Mouse (Mus musculus) stomach, postnatal 0 days (tissue): ENCODE data around the gene Cisd3. TPM values are rescaled to one million over a fixed set of nuclear protein-coding genes. Genes with fewer than 3 reads are reported as not detected.
A peak's percentile ranks its signal among the peaks of the same experiment; 100 is the strongest.

Source experiments
- ATAC-seq: fragments of 200-750 bp; cut with Nextera tagmentation; 2 replicates; pipeline ENCODE4 v1.8.0; 2017; ENCODE audit not compliant: low FRiP score, low TSS enrichment
- DNase-seq: peaks from one replicate; pipeline ENCODE4 v3.0.0-alpha.2; 2016; ENCODE audit warnings: low spot score
- H3K27ac ChIP-seq: fragments of 300-500 bp; sonication (generic); replicated peaks from 2 replicates; pipeline ENCODE4 v1.5.1; 2014; ENCODE audit warnings: mild to moderate bottlenecking, control low read depth
- H3K27me3 ChIP-seq: fragments of 300-500 bp; sonication (generic); 2 replicates; pipeline ENCODE4 v1.6.1; 2014; ENCODE audit warnings: low read length; ENCODE audit not compliant: control insufficient read depth, insufficient read depth
- H3K36me3 ChIP-seq: fragments of 300-500 bp; sonication (generic); 2 replicates; pipeline ENCODE4 v1.6.1; 2014; ENCODE audit warnings: low read length, mixed read lengths; ENCODE audit not compliant: control insufficient read depth, insufficient read depth
- H3K4me1 ChIP-seq: fragments of 300-500 bp; sonication (generic); replicated peaks from 2 replicates; pipeline ENCODE4 v1.6.1; 2014; ENCODE audit warnings: antibody characterized with exemption; ENCODE audit not compliant: control insufficient read depth, insufficient read depth
- H3K4me2 ChIP-seq: fragments of 300-500 bp; sonication (generic); replicated peaks from 2 replicates; pipeline ENCODE4 v1.6.1; 2014; ENCODE audit warnings: low read depth, mild to moderate bottlenecking, control low read depth, moderate library complexity
- H3K4me3 ChIP-seq: fragments of 300-500 bp; sonication (generic); 2 replicates; pipeline ENCODE4 v1.5.1; 2014; ENCODE audit warnings: low read depth, low read length, control low read depth
- H3K9ac ChIP-seq: fragments of 300-500 bp; sonication (generic); 2 replicates; pipeline ENCODE4 v1.6.1; 2014; ENCODE audit warnings: mild to moderate bottlenecking, low read length, control low read depth, mixed read lengths
- H3K9me3 ChIP-seq: fragments of 300-500 bp; sonication (generic); 2 replicates; pipeline ENCODE4 v1.6.1; 2016; ENCODE audit warnings: low read length; ENCODE audit not compliant: control insufficient read depth
- CTCF ChIP-seq: IDR thresholded peaks from 2 replicates; pipeline ENCODE4 v1.5.1; 2016; ENCODE audit warnings: antibody characterized with exemption, low read depth, mild to moderate bottlenecking, moderate library complexity
- EP300 ChIP-seq: optimal IDR thresholded peaks from 2 replicates; pipeline ENCODE3; 2016; ENCODE audit warnings: antibody characterized with exemption
- WGBS: fragments of 180-500 bp; shearing (Covaris S2); extraction: QIAGEN DNeasy Blood & Tissue Kit; methylation state at CpG from one replicate; pipeline ENCODE4 v1.1.7; 2014; 5-methylcytosine and 5-hydroxymethylcytosine counted together
- polyA plus RNA-seq: library from polyadenylated mRNA; unstranded; fragments of >200 nt; fragmentation: Nextera tagmentation; extraction: Ambion mirVana; gene quantifications from 2 replicates; pipeline ENCODE4 v1.2.1, GENCODE M21; 2015

Gene Cisd3
- polyA plus RNA-seq, 1 experiment from 2014 or later: 44.2 TPM

DNA sequence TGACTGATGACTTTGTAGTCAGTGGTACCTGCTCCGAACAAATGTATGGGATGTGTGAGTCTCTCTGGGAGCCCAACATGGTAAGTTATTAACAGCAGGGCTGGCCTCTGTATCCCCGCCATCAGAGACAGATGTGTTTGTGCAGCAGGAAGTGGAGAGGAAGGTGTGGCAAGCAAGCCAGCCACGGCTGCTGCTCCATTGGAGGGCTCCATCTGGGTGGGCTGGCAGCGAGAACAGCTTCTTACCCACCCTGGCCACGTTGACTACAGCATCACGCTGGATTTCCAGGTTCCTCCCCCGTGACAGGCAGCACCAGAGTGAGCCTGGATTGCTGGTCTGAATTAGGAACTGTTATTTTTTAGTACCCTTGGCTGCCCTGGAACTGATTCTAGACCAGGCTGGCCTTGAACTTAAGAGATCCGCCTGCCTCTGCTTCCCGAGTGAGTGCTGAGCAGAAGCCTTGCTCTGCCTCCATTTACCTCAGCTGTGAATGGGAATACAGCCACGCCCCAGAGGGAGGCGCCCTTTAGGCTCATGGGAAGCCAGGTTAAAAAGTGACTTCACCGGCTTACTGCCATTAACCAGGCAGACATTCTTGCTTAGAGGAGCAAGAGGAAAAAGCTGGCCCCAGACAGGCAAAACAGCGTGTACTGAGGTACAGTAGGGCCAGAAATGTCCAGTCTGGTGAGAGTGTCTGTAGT, 25.7 kb downstream of the Cisd3 start:
- no peaks in the 10 kb centered on the region for H3K4me1 ChIP-seq
- H3K4me3 ChIP-seq: no peak overlapping the region
- ATAC-seq: no peak
- peaks cover 13% of the 10 kb centered on the region; the same call in 1 of the 2 replicates for H3K36me3 ChIP-seq
- H3K9me3 ChIP-seq: no peaks in the 10 kb centered on the region
- DNase-seq: no peak
- no peaks in the 10 kb centered on the region for H3K27me3 ChIP-seq
- H3K27ac ChIP-seq: no peak overlapping the region
- H3K9ac ChIP-seq: no peak overlapping the region
- no peak overlapping the region for H3K4me2 ChIP-seq
- WGBS: 74% methylated on average over 13 of the region's 13 CpGs
- TF ChIP-seq CTCF (no peak), EP300 (no peak)

DNA sequence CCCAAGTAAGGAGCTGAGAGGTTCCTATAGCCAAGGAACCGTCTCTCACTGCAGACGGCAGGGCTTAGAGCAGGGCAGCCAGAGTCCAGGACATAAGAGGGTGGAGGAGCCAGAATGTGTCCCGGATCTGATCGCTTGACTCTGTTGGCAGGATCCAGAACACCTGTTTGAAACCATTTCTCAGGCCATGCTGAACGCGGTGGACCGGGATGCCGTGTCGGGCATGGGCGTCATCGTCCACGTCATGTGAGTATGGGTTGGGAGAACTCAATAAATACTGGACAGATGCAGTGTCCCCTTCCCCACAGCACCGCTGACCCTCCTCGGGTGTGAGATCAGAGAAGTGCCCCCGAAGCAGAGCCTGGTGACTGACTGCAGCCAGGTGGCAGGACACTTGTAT, 26.7 kb downstream of the Cisd3 start:
- no peak overlapping the region for H3K4me2 ChIP-seq
- TF ChIP-seq EP300 (no peak), CTCF (no peak)
- no peaks in the 10 kb centered on the region for H3K4me1 ChIP-seq
- ATAC-seq (no peak), DNase-seq (no peak)
- no peak overlapping the region for H3K4me3 ChIP-seq
- 92% methylated on average over 15 of the region's 15 CpGs for WGBS
- no peak overlapping the region for H3K9ac ChIP-seq
- H3K9me3 ChIP-seq: no peaks in the 10 kb centered on the region
- peaks cover 10% of the 10 kb centered on the region; the same call in 1 of the 2 replicates for H3K36me3 ChIP-seq
- no peaks in the 10 kb centered on the region for H3K27me3 ChIP-seq
- H3K27ac ChIP-seq: no peak overlapping the region

- TF ChIP-seq EP300 (no peak), CTCF (no peak)
- Histone ChIP-seq H3K9me3 (no peaks in the 10 kb centered on the region), H3K27me3 (no peaks in the 10 kb centered on the region), H3K4me2 (no peak overlapping the region), H3K36me3 (peaks cover 10% of the 10 kb centered on the region; the same call in 1 of the 2 replicates), H3K27ac (no peak overlapping the region), H3K4me3 (no peak overlapping the region), H3K4me1 (no peaks in the 10 kb centered on the region), H3K9ac (no peak overlapping the region)
- no peak for DNase-seq
- ATAC-seq: no peak
- WGBS: 81% methylated on average over 8 of the region's 8 CpGs
Observed at GRCm38 (mm10) chr11:97713896-97714295, 28.3 kb downstream of the Cisd3 start.

DNA sequence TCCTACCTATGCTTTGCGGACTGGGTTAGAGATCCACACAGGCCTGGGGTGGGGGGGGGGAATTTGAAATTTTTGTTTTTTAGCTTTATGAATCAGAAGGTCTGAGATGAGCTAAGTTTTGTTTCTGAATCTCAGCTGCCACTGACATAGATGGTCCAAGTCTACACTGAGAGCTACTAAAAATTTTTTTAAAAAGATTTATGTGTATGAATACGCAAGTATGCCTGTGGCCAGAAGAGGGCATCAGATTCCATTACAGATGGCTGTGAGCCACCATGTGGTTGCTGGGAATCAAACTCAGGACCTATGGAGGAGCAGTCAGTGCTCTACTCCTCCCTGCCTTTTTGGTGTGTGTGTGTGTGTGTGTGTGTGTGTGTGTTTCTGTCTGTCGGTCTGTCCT, 28.7 kb downstream of the Cisd3 start:
- TF ChIP-seq CTCF: peak; percentile 53
- no peak for TF ChIP-seq EP300
- no peak for ATAC-seq

DNA sequence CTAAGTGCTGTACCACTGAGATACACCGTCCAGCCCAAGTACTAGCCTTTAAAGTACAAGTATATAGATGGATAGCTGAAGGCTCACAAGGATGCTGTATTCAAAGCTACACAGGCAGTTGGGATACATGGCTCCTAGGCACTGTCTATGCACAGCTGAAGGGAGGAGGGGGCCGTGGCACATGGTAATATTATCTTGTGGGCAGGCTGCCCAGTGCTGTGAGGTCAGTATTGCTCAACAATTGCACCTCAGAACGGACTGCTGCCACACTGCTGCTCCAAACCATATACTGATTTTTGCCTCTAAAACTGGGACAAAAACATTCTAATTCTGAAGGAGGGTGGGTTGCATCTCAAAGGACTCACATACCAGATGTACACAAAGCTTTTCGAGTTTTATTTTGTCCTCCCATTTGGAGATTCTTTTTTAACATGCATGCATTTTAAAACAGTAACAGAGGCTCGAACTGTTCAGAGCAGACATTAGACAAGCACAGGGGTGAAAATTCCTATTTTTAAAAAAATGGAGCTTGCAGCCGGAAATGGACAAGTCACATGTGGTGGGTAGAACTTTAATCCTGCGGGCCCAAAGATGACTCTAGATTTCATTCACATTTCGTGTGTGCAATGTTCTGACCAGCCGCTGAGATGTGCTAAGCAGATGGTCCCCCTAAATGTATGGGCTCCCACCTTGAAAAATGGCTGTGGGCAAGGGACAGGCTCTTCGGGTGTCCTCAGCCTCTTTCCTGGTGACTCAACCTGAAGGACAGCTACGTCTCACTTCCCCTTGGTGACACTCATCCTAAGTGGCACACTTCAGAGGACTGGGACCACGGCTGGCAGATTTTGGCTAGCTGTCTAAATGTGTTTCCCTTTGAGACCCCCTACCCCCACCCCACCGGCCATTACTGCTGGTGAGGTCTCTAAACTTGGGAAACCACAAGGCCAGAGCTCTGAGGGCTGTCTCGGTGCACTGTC, 29.4 kb downstream of the Cisd3 start:
- no peak for TF ChIP-seq EP300
- TF ChIP-seq CTCF: no peak
- H3K4me3 ChIP-seq: no peak overlapping the region
- H3K36me3 ChIP-seq: peaks cover 19% of the 10 kb centered on the region
- no peaks in the 10 kb centered on the region for H3K4me1 ChIP-seq
- DNase-seq: no peak
- H3K4me2 ChIP-seq: no peak overlapping the region
- no peaks in the 10 kb centered on the region for H3K27me3 ChIP-seq
- no peak overlapping the region for H3K9ac ChIP-seq
- no peak for ATAC-seq
- no peaks in the 10 kb centered on the region for H3K9me3 ChIP-seq
- no peak overlapping the region for H3K27ac ChIP-seq
- 81% methylated on average over 14 of the region's 14 CpGs for WGBS

More for the DNA sequence above, 28.7 kb downstream of the Cisd3 start:
- Histone ChIP-seq H3K27ac (no peak overlapping the region), H3K27me3 (no peaks in the 10 kb centered on the region), H3K36me3 (peaks cover 13% of the 10 kb centered on the region), H3K9me3 (no peaks in the 10 kb centered on the region), H3K4me1 (no peaks in the 10 kb centered on the region), H3K4me3 (no peak overlapping the region), H3K4me2 (no peak overlapping the region), H3K9ac (no peak overlapping the region)
- 98% methylated on average over 3 of the region's 3 CpGs for WGBS
- no peak for DNase-seq
